Mouse (Mus musculus) mammary gland, adult 2 months (tissue): Measurements from ENCODE around the gene Degs2. TPM values are rescaled to one million over a fixed set of nuclear protein-coding genes. Genes with fewer than 3 reads are reported as not detected.

Experiments used
- polyA plus RNA-seq: library from polyadenylated mRNA; depleted of rRNA; stranded (reverse); fragments of >200 nt; gene quantifications from 2 replicates; pipeline ENCODE4 v1.2.3, GENCODE M21; 2012; ENCODE audit warnings: low replicate concordance; rRNA removed

Gene Degs2
- 0.36 and 1.0 TPM in 2 replicates for polyA plus RNA-seq

DNA sequence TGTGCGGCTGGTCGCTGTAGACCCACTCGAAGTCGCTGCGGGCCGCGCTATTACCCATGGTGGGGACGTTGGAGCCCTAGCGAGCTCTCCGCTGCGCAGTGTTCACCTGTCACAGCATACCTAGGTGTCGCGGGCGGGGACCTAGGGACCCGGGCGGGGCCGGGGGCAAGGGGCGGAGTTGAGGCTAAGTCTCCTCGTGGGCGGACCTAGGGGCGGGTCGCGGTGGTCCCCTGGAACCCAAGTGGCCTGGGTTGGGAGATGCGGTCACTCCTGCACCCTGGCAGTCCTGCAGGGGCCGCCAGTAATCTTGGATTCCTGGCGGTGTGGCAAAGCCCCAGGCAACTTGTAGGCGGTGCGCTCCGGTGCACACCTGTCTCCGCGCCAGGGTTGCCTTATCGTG, at the start of gene Degs2:
Gene Degs2 (minus strand): TSS at position 131 of the 400 bp plus-strand sequence.

Other genes starting within 250 kb of the Degs2 start
- gene Evl, start 147.6 kb downstream of the Degs2 start, polyA plus RNA-seq, result 95.1 and 115 TPM in 2 replicates
- 9.3 and 24.4 TPM in 2 replicates for gene Yy1, start 90.7 kb upstream of the Degs2 start, polyA plus RNA-seq
- 16.7 and 22.4 TPM in 2 replicates for gene Slc25a29, start 133.6 kb upstream of the Degs2 start, polyA plus RNA-seq
- 14.4 and 17.1 TPM in 2 replicates for gene Slc25a47, start 133.7 kb upstream of the Degs2 start, polyA plus RNA-seq
- 10.2 and 10.7 TPM in 2 replicates for gene Wdr25, start 191.3 kb upstream of the Degs2 start, polyA plus RNA-seq
- 77.6 and 82.8 TPM in 2 replicates for gene Wars, start 191.9 kb upstream of the Degs2 start, polyA plus RNA-seq